Mouse (Mus musculus) stomach, embryonic 16.5 days (tissue): ENCODE data around the gene Pms2. TPM values are rescaled to one million over a fixed set of nuclear protein-coding genes. Genes with fewer than 3 reads are reported as not detected.

Source experiments
- ATAC-seq: fragments of 200-750 bp; cut with Nextera tagmentation; 2 replicates; pipeline ENCODE4 v1.8.0; 2017; ENCODE audit warnings: moderate number of reproducible peaks, moderate TSS enrichment; ENCODE audit not compliant: insufficient read depth, low FRiP score
- H3K27ac ChIP-seq: fragments of 300-500 bp; sonication (generic); 2 replicates; pipeline ENCODE4 v1.5.1; 2014; ENCODE audit warnings: low read length
- H3K27me3 ChIP-seq: fragments of 300-500 bp; sonication (generic); 2 replicates; pipeline ENCODE4 v1.6.1; 2014; ENCODE audit warnings: low read length, control low read depth, mixed read lengths; ENCODE audit not compliant: control insufficient read depth, insufficient read depth
- H3K36me3 ChIP-seq: fragments of 300-500 bp; sonication (generic); 2 replicates; pipeline ENCODE4 v1.6.1; 2014; ENCODE audit warnings: low read length; ENCODE audit not compliant: control insufficient read depth, insufficient read depth
- H3K4me1 ChIP-seq: fragments of 300-500 bp; sonication (generic); 2 replicates; pipeline ENCODE4 v1.6.1; 2014; ENCODE audit warnings: low read length, control low read depth, mixed read lengths; ENCODE audit not compliant: control insufficient read depth, insufficient read depth
- H3K4me2 ChIP-seq: fragments of 300-500 bp; sonication (generic); 2 replicates; pipeline ENCODE4 v1.6.1; 2014; ENCODE audit warnings: low read depth, low read length, mixed read lengths
- H3K4me3 ChIP-seq: fragments of 300-500 bp; sonication (generic); replicated peaks from 2 replicates; pipeline ENCODE4 v1.5.1; 2014; ENCODE audit warnings: mild to moderate bottlenecking, low read length
- H3K9ac ChIP-seq: fragments of 300-500 bp; sonication (generic); 2 replicates; pipeline ENCODE4 v1.6.1; 2014; ENCODE audit warnings: low read length
- H3K9me3 ChIP-seq: fragments of 300-500 bp; sonication (generic); replicated peaks from 2 replicates; pipeline ENCODE4 v1.6.1; 2016; ENCODE audit warnings: low read length, control low read depth; ENCODE audit not compliant: control insufficient read depth
- WGBS: fragments of 180-500 bp; shearing (Covaris S2); extraction: QIAGEN DNeasy Blood & Tissue Kit; methylation state at CpG from one replicate; pipeline ENCODE4 v1.1.7; 2014; 5-methylcytosine and 5-hydroxymethylcytosine counted together
- polyA plus RNA-seq: library from polyadenylated mRNA; unstranded; fragments of >200 nt; fragmentation: Nextera tagmentation; extraction: Ambion mirVana; gene quantifications from 2 replicates; pipeline ENCODE4 v1.2.1, GENCODE M21; 2015

Pms2 gene
- polyA plus RNA-seq, 1 experiment from 2014 or later = 21.5 TPM

DNA sequence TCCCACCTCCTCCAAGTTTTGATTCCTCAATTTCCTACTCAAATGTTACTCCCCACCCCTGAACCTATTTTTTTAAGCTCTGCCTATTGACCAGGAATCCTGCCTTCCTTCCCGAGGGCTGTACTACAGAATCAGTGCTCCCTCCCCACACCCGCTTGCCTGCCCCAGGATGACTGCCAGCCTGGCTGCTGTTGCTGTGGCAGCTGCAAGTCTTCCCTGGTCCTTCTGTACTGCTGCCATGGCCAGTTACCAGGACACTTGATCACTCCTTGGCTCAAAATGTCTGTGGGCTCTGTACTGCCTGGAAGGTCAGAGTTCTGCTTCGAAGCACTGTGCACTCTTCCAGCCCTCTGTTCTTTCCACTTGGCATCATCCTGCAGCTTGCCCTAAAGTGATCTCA lies 7.7 kb upstream of the Pms2 start:
- H3K4me3 ChIP-seq = no peak overlapping the region
- peaks cover 37% of the 10 kb centered on the region for H3K36me3 ChIP-seq
- no peaks in the 10 kb centered on the region for H3K4me1 ChIP-seq
- H3K27me3 ChIP-seq = no peaks in the 10 kb centered on the region
- no peak overlapping the region for H3K4me2 ChIP-seq
- WGBS = 82% methylated on average over 3 of the region's 3 CpGs
- no peak for ATAC-seq
- no peak overlapping the region for H3K27ac ChIP-seq
- no peaks in the 10 kb centered on the region for H3K9me3 ChIP-seq
- H3K9ac ChIP-seq = no peak overlapping the region

DNA sequence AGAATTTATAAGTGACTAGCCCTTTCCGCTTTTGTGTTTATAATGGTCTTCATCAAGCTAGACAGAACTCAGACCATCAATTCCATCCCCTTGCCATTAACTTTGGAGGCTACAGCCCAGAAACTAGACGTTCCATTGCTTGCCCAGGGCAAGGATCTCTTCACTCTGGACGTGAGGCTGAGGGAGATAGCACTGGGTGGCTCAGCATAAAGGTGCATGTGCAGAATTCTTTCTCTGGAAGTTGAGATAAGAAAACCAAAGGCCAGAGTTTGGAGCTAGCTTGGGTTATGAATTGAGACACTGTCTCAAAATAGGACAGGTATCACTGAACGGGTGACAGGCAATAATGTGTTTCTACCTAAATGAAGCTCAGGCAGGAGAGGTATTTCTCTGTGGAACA lies 6.0 kb upstream of the Pms2 start:
- Histone ChIP-seq H3K4me1 (peaks cover 11% of the 10 kb centered on the region; the same call in 1 of the 2 replicates), H3K4me2 (no peak overlapping the region), H3K9ac (no peak overlapping the region), H3K36me3 (peaks cover 34% of the 10 kb centered on the region), H3K9me3 (no peaks in the 10 kb centered on the region), H3K4me3 (no peak overlapping the region), H3K27ac (no peak overlapping the region), H3K27me3 (no peaks in the 10 kb centered on the region)
- ATAC-seq = no peak
- WGBS = 77% methylated on average over 4 of the region's 4 CpGs

DNA sequence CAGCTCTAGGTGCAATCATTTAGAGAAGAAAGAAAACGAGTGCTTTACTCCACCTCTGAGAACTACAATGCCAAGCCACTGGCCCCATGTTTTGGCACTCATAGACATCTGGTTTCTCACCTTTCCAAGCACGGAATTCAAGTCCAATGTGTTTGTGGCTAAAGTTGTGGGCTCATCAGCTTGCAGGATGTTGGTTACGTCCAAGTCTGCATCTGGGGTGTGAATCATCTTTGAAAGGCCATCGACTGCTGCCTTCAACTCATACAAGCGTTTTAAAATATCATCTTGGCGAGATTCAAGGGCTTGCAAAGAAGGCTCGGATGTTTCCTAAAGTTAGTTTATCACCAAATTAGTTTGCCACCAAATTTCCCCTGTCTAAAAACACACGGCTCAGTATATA lies 3.3 kb upstream of the Pms2 start:
- H3K27me3 ChIP-seq = no peaks in the 10 kb centered on the region
- no peak overlapping the region for H3K9ac ChIP-seq
- no peak overlapping the region for H3K4me2 ChIP-seq
- WGBS = 81% methylated on average over 8 of the region's 8 CpGs
- peaks cover 19% of the 10 kb centered on the region for H3K4me1 ChIP-seq
- H3K27ac ChIP-seq = no peak overlapping the region
- no peak overlapping the region for H3K4me3 ChIP-seq
- ATAC-seq = no peak
- peaks cover 32% of the 10 kb centered on the region for H3K36me3 ChIP-seq
- no peaks in the 10 kb centered on the region for H3K9me3 ChIP-seq

DNA sequence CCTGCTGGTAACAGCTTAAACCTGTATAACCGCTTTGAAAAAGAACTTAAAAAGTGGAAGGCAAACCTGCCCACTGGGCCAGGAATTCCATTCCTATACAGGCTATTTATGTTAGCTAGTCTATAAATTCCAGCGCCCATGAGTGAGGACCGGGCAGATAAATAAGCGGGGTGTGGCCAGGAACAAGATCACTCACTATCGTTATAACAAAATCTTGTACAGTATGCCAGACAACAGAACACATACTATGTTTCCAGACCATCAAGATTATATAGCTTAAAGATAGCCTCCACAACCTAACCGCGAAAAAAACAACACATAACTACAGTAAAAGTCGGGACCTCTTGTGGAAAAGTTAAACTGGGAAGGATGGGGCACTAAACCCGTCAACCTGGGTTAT lies 838 bp upstream of the Pms2 start:
- under 1% methylated on average over 9 of the region's 9 CpGs for WGBS

DNA sequence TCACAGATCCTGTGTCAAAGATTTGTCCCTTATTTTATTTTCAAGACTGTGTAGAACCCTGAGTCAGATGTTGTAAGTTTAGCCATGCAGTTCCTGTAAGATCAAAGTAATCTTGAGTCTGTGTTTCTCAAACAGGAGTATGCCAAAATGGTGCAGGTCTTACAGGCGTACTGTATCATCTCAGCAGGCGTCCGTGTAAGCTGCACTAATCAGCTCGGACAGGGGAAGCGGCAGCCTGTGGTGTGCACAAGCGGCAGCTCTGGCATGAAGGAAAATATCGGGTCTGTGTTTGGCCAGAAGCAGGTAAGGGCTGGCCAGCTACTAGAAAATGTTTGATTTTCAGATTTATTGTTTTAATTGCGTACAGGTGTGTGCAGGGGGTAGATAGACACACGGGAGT lies 6.5 kb downstream of the Pms2 start:
- Histone ChIP-seq H3K4me3 (no peak overlapping the region), H3K9ac (no peak overlapping the region), H3K4me1 (no peaks in the 10 kb centered on the region), H3K27me3 (no peaks in the 10 kb centered on the region), H3K27ac (no peak overlapping the region), H3K36me3 (peaks cover 8% of the 10 kb centered on the region), H3K9me3 (no peaks in the 10 kb centered on the region), H3K4me2 (no peak overlapping the region)
- 93% methylated on average over 9 of the region's 9 CpGs for WGBS
- no peak for ATAC-seq

More for the DNA sequence above, 838 bp upstream of the Pms2 start:
- peak overlapping the region; percentile 85 for H3K27ac ChIP-seq
- peak overlapping the region; percentile 82 for H3K9ac ChIP-seq
- H3K27me3 ChIP-seq = no peaks in the 10 kb centered on the region
- no peak for ATAC-seq
- peak overlapping the region; percentile 71 for H3K4me2 ChIP-seq
- no peaks in the 10 kb centered on the region for H3K9me3 ChIP-seq
- H3K36me3 ChIP-seq = peaks cover 13% of the 10 kb centered on the region
- H3K4me1 ChIP-seq = peaks cover 19% of the 10 kb centered on the region
- H3K4me3 ChIP-seq = peak overlapping the region; percentile 83

DNA sequence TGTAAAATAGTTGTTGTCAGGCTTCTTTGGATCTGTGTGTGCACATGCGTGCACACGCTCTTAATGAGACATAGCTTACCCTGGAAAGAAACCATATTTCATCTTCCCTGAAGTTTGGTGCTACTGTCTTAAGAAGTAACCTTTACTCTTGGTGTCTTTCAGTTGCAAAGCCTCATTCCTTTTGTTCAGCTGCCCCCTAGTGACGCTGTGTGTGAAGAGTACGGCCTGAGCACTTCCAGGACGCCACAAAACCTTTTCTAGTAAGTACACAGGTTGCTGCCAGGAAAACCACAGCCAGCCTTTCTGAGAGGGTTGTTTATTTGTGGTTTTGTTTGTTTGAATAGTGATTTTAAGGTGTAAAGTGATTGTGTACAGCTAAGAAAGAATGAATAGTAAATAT lies 7.7 kb downstream of the Pms2 start:
- Histone ChIP-seq H3K27ac (no peak overlapping the region), H3K4me1 (no peaks in the 10 kb centered on the region), H3K36me3 (peaks cover 8% of the 10 kb centered on the region), H3K9me3 (no peaks in the 10 kb centered on the region), H3K4me2 (no peak overlapping the region), H3K4me3 (no peak overlapping the region), H3K9ac (no peak overlapping the region), H3K27me3 (no peaks in the 10 kb centered on the region)
- 38% methylated on average over 5 of the region's 5 CpGs for WGBS
- no peak for ATAC-seq

DNA sequence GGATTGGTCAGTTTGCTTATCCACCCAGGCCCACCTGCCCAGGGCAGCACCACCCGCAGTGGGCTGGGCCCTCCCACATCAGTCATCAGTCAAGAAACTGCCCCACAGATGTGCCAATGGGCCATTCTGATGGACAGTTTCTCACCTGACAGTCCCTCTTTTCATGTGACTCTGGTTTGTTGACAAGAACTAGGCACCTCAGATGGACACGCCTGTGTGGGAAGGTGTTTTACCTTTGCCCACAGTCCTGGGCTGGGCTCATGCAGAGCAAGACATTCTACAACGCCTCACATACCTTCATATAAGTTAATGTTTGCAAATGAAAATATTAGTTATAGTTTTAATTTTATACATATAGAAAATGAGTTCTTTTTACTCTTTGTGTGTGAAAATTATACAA lies 8.4 kb downstream of the Pms2 start:
- Histone ChIP-seq H3K9ac (no peak overlapping the region), H3K9me3 (no peaks in the 10 kb centered on the region), H3K36me3 (peaks cover 8% of the 10 kb centered on the region), H3K4me3 (no peak overlapping the region), H3K27me3 (no peaks in the 10 kb centered on the region), H3K4me2 (no peak overlapping the region), H3K4me1 (no peaks in the 10 kb centered on the region), H3K27ac (no peak overlapping the region)
- ATAC-seq = no peak
- WGBS = 89% methylated on average over 3 of the region's 3 CpGs

DNA sequence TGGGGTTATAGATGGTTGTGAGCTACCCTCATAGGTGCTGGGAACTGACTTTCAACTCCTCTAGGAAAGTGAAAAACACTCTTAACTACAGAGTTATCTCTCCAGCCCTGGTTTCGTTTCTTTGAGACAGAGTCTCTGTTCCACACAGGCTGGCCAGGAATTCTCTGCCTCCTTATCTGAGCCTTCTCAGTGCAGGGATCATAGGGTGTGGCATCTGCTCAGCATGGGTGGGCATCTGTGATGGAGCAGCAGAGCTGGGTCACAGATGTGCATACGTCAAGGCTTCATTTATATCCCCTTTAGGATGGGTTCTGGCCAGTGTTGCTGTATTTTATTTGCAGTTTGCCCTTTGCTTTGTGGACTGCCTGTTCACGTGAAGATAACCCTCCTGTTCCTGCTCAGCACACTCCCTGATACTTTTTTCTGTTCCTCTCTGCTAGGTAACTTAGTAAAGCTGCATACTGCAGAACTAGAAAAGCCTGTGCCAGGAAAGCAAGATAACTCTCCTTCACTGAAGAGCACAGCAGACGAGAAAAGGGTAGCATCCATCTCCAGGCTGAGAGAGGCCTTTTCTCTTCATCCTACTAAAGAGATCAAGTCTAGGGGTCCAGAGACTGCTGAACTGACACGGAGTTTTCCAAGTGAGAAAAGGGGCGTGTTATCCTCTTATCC lies 15.2 kb downstream of the Pms2 start:
- no peak overlapping the region for H3K4me2 ChIP-seq
- no peak overlapping the region for H3K9ac ChIP-seq
- H3K36me3 ChIP-seq = peaks cover 12% of the 10 kb centered on the region; the same call in 1 of the 2 replicates
- ATAC-seq = no peak
- H3K4me1 ChIP-seq = no peaks in the 10 kb centered on the region
- no peaks in the 10 kb centered on the region for H3K27me3 ChIP-seq
- H3K9me3 ChIP-seq = no peaks in the 10 kb centered on the region
- no peak overlapping the region for H3K4me3 ChIP-seq
- 87% methylated on average over 6 of the region's 6 CpGs for WGBS
- no peak overlapping the region for H3K27ac ChIP-seq

DNA sequence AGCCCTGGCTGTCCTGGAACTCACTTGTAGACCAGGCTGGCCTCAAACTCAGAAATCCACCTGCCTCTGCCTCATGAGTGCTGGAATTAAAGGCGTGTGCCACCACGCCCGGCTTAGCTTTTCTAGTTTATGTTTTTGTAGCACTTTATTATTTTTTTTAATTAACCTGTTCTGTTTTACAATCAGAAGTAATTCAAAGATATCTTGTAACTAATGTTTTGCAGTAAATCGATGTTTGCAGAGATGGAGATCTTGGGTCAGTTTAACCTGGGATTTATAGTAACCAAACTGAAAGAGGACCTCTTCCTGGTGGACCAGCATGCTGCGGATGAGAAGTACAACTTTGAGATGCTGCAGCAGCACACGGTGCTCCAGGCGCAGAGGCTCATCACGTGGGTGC lies 18.1 kb downstream of the Pms2 start, which contains the start of gene Gm42421:
Gene Gm42421 (plus strand): TSS at position 301 of the 400 bp plus-strand sequence.
- peaks cover 16% of the 10 kb centered on the region; the same call in 1 of the 2 replicates for H3K36me3 ChIP-seq

More for the DNA sequence above, 18.1 kb downstream of the Pms2 start, which contains the start of gene Gm42421:
- 94% methylated on average over 8 of the region's 8 CpGs for WGBS
- ATAC-seq = no peak
- Histone ChIP-seq H3K4me1 (no peaks in the 10 kb centered on the region), H3K27ac (no peak within 1 kb of the TSS), H3K9me3 (no peaks in the 10 kb centered on the region), H3K9ac (no peak within 1 kb of the TSS), H3K4me2 (no peak within 1 kb of the TSS), H3K27me3 (no peaks in the 10 kb centered on the region), H3K4me3 (no peak within 1 kb of the TSS)
